In the genomic region with DNA sequence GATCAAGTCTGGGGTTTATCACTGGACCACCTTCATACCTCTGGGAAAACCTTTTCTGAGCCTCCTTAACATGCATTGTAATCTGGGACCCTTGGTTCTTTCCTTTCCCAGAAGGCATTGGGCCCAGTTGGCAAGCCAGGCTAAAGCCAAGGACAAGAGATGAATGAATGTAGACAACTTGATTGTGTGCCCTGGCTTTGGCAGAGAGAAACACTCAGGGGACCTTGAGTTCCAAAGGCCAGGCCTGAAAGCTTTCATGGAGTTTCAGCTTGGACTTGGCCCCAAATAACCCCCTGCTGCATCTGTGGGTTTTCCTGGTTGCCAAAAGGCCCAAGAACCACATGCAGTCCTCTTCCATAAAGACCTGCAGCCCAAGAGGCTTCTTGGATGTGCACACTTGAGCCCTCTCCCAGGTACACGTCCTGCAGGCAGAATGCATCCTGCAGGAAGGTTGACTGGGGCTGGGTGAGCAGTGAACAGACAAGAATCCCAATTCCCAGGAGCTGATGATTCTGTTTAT, we compare ENCODE assay signal across 20 mouse cellular contexts.
DNase-seq lines count a peak whose midpoint lies in the region; TF ChIP-seq lines count a peak whose summit lies in the region.
"Had no signal": no experiment of that assay in that cellular context is flagged by ENCODE, and none has a peak within 500 bp of the region (broad histone marks: within the 10 kb centered on the region; RNA-seq: fewer than 3 reads in every experiment).

No protein-coding gene starts in this region.

- 89% methylated on average over 1 of the region's 1 CpGs for WGBS in kidney, adult 2 months

- no peak for TF ChIP-seq POLR2A in kidney, adult 2 months (IDR thresholded peaks at IDR 0.05; ENCODE audit: low read depth, low read length)

- H3K4me3 ChIP-seq in kidney, adult 2 months (ENCODE audit: insufficient read depth, low read depth, low read length), result no peak overlapping the region
- H3K4me3 ChIP-seq: embryonic facial prominence, embryonic 15.5 days; heart, embryonic 15.5 days; hindbrain, embryonic 10.5 days; limb, embryonic 12.5 days; liver, embryonic 12.5 days had no signal

- H3K4me1 ChIP-seq in kidney, adult 2 months (ENCODE audit: control insufficient read depth, insufficient read depth, low read length), result peaks cover 3% of the 10 kb centered on the region; the same call in 1 of the 2 replicates
- H3K4me1 ChIP-seq: heart, embryonic 15.5 days; hindbrain, embryonic 10.5 days; liver, embryonic 12.5 days had no signal

- H3K27ac ChIP-seq in kidney, adult 2 months (ENCODE audit: insufficient read depth, low read depth, low read length), result no peak overlapping the region
- H3K27ac ChIP-seq: embryonic facial prominence, embryonic 15.5 days; heart, embryonic 15.5 days; hindbrain, embryonic 10.5 days; limb, embryonic 12.5 days; liver, embryonic 12.5 days had no signal

- H3K36me3 ChIP-seq in kidney, adult 2 months (ENCODE audit: control insufficient read depth, insufficient read depth, low read length), result no peaks in the 10 kb centered on the region
- H3K36me3 ChIP-seq: embryonic facial prominence, embryonic 15.5 days; heart, embryonic 15.5 days; hindbrain, embryonic 10.5 days; limb, embryonic 12.5 days; liver, embryonic 12.5 days had no signal

- no peak for TF ChIP-seq CTCF in kidney, adult 2 months (conservative IDR thresholded peaks at IDR 0.05; ENCODE audit: insufficient read depth, insufficient read length, low read depth, low read length)

- peak; percentile 52 to 69 for DNase-seq in cerebellum, postnatal 10 days
- no peak for DNase-seq in cerebellum, adult 11 months
- DNase-seq in kidney, adult 2 months, result peak; percentile 43
- no peak for DNase-seq in kidney, postnatal 10 days
- peak; percentile 6 for DNase-seq in right cerebral cortex, adult 18-20 months
- no peak for DNase-seq in right cerebral cortex, adult 2 months (ENCODE audit: low spot score in 2 of 2)
- peak; percentile 19 for DNase-seq in skeletal muscle tissue, adult 2 months (ENCODE audit: low read depth, low spot score)
- no peak for DNase-seq in thymus, adult 18-20 months
- DNase-seq: cerebellum, postnatal 25 days; kidney, adult 18-20 months; lung, adult 2 months; lung, postnatal 36 days; right cerebral cortex, postnatal 25 days; thymus, postnatal 25 days had no signal

- no peaks in the 10 kb centered on the region for H3K27me3 ChIP-seq in kidney, adult 2 months (replicated peaks; ENCODE audit: control insufficient read depth, insufficient read depth, low read length)
- H3K27me3 ChIP-seq: embryonic facial prominence, embryonic 15.5 days; heart, embryonic 15.5 days; limb, embryonic 12.5 days; liver, embryonic 12.5 days; Patski had no signal

Comparison
In these comparisons a context has a peak if more than half of its experiments do, and no peak if none do; other contexts are left out.
1. DNase-seq: peak in cerebellum, postnatal 10 days (2 of 2), kidney, adult 2 months (single experiment), right cerebral cortex, adult 18-20 months (single experiment) and skeletal muscle tissue, adult 2 months (single experiment); none in cerebellum, adult 11 months (single experiment), kidney, postnatal 10 days (single experiment), right cerebral cortex, adult 2 months (0 of 2) and thymus, adult 18-20 months (0 of 2).